Comparison of ENCODE assay signal across 15 mouse cellular contexts in genomic region chr6:136898222-136898621, GRCm38 (mm10). TPM values are rescaled to one million over a fixed set of nuclear protein-coding genes. Genes with fewer than 3 reads are reported as not detected.
DNase-seq lines count a peak whose midpoint lies in the region; ATAC-seq lines count a peak whose summit lies in the region.
"Had no signal": no experiment of that assay in that cellular context is flagged by ENCODE, and none has a peak within 500 bp of the region (broad histone marks: within the 10 kb centered on the region; RNA-seq: fewer than 3 reads in every experiment).

No protein-coding gene starts in this region.

- peak; percentile 61; the same call in 1 of the 2 replicates for ATAC-seq in heart, embryonic 14.5 days (ENCODE audit: insufficient number of reproducible peaks, insufficient read depth, low FRiP score, low read depth)
- ATAC-seq in neural tube, embryonic 15.5 days (ENCODE audit: low FRiP score) = no peak

- no peaks in the 10 kb centered on the region for H3K36me3 ChIP-seq in heart, embryonic 14.5 days (ENCODE audit: control insufficient read depth, insufficient read depth, low read length)
- no peaks in the 10 kb centered on the region for H3K36me3 ChIP-seq in neural tube, embryonic 15.5 days
- H3K36me3 ChIP-seq: limb, embryonic 13.5 days; midbrain, embryonic 12.5 days had no signal

- peak; percentile 27 for DNase-seq in urinary bladder, postnatal 14 days (ENCODE audit: low spot score)
- no peak for DNase-seq in urinary bladder, postnatal 4 days (ENCODE audit: low spot score in 2 of 2)
- DNase-seq in lung, postnatal 10 days = peak; percentile 88
- DNase-seq in c-Kit-positive CD71-positive TER-119-positive erythroid progenitor cells, embryonic 14.5 days (ENCODE audit: low spot score) = no peak
- DNase-seq in gastrocnemius, postnatal 14 days = no peak
- DNase-seq: cerebellum, adult 9-10 months had no signal

- peak overlapping the region; percentile 3 to 46; a peak in 2 of 4 replicates for H3K27ac ChIP-seq in heart, embryonic 14.5 days (replicated peaks in 1 of 2; ENCODE audit: control insufficient read depth in 1 of 2, insufficient read depth in 1 of 2, low read depth in 2 of 2, low read length in 2 of 2)
- no peak overlapping the region for H3K27ac ChIP-seq in neural tube, embryonic 15.5 days (replicated peaks)
- H3K27ac ChIP-seq: layer of hippocampus, adult 2 months; limb, embryonic 13.5 days; midbrain, embryonic 12.5 days had no signal

- no peak overlapping the region for H3K4me2 ChIP-seq in heart, embryonic 14.5 days (ENCODE audit: low read length)
- H3K4me2 ChIP-seq in neural tube, embryonic 15.5 days = no peak overlapping the region
- H3K4me2 ChIP-seq: limb, embryonic 13.5 days; midbrain, embryonic 12.5 days had no signal

- intact Hi-C loops in gastrocnemius, postnatal 14 days (cut with DNase I; ENCODE audit: low total_unique reads) = no loop called here

- H3K9ac ChIP-seq in heart, embryonic 14.5 days (ENCODE audit: low read length) = no peak overlapping the region
- H3K9ac ChIP-seq in neural tube, embryonic 15.5 days (replicated peaks) = no peak overlapping the region
- H3K9ac ChIP-seq: limb, embryonic 13.5 days; midbrain, embryonic 12.5 days had no signal

- 11% methylated on average over 4 of the region's 4 CpGs for WGBS in heart, embryonic 14.5 days
- 70% methylated on average over 4 of the region's 4 CpGs for WGBS in neural tube, embryonic 15.5 days

- no peak overlapping the region for H3K4me3 ChIP-seq in heart, embryonic 14.5 days (ENCODE audit: control insufficient read depth in 1 of 2, insufficient read depth in 1 of 2, low read depth in 1 of 2, low read length in 2 of 2)
- H3K4me3 ChIP-seq in neural tube, embryonic 15.5 days (replicated peaks) = no peak overlapping the region
- H3K4me3 ChIP-seq: layer of hippocampus, adult 2 months; limb, embryonic 13.5 days; midbrain, embryonic 12.5 days had no signal

- no peaks in the 10 kb centered on the region for H3K9me3 ChIP-seq in heart, embryonic 14.5 days (ENCODE audit: control insufficient read depth, low read length)
- H3K9me3 ChIP-seq in neural tube, embryonic 15.5 days (replicated peaks) = no peaks in the 10 kb centered on the region
- H3K9me3 ChIP-seq: limb, embryonic 13.5 days; midbrain, embryonic 12.5 days had no signal

- H3K4me1 ChIP-seq in heart, embryonic 14.5 days (ENCODE audit: control insufficient read depth in 2 of 2, insufficient read depth in 2 of 2, low read length in 2 of 2) = peaks cover 7 to 8% of the 10 kb centered on the region in 2 experiments
- H3K4me1 ChIP-seq in neural tube, embryonic 15.5 days = no peaks in the 10 kb centered on the region
- H3K4me1 ChIP-seq: midbrain, embryonic 12.5 days had no signal

- H3K27me3 ChIP-seq in heart, embryonic 14.5 days (ENCODE audit: control insufficient read depth, insufficient read depth, low read length) = no peaks in the 10 kb centered on the region
- H3K27me3 ChIP-seq in neural tube, embryonic 15.5 days (replicated peaks) = no peaks in the 10 kb centered on the region
- H3K27me3 ChIP-seq: limb, embryonic 13.5 days; midbrain, embryonic 12.5 days had no signal

RNA-seq across cellular contexts. Expression of gene Mgp, which starts 22.6 kb away (rescaled TPM):
- polyA plus RNA-seq in heart, embryonic 14.5 days (2014; fragmentation: Nextera tagmentation; extraction: Ambion mirVana) = 457 and 563 TPM in 2 replicates
- polyA plus RNA-seq in neural tube, embryonic 15.5 days (2015; fragmentation: Nextera tagmentation; extraction: Ambion mirVana) = 28.4 and 40.1 TPM in 2 replicates
- total RNA-seq in gastrocnemius, postnatal 14 days (2021) = 100 to 1,000 TPM; 166 to 195 TPM

RNA-seq across cellular contexts. Expression of gene Erp27, which starts 23.8 kb away (rescaled TPM):
- 0.93 and 1.7 TPM in 2 replicates for polyA plus RNA-seq in heart, embryonic 14.5 days (2014; fragmentation: Nextera tagmentation; extraction: Ambion mirVana)
- polyA plus RNA-seq in neural tube, embryonic 15.5 days (2015; fragmentation: Nextera tagmentation; extraction: Ambion mirVana) = 0.82 TPM in 1 of 2 replicates, not detected in the other
- not detected for total RNA-seq in gastrocnemius, postnatal 14 days (2021)
- total RNA-seq: adrenal gland, adult 18-20 months; heart, postnatal 36 days had no signal
- polyA plus RNA-seq: forebrain, embryonic 11.5 days; midbrain, embryonic 12.5 days; neural tube, embryonic 14.5 days had no signal

RNA-seq across cellular contexts. Expression of gene Pde6h, which starts 25.4 kb away (rescaled TPM):
- polyA plus RNA-seq in heart, embryonic 14.5 days (2014; fragmentation: Nextera tagmentation; extraction: Ambion mirVana) = 0.23 TPM in 1 of 2 replicates, not detected in the other
- 0.33 TPM in 1 of 2 replicates, not detected in the other for polyA plus RNA-seq in neural tube, embryonic 15.5 days (2015; fragmentation: Nextera tagmentation; extraction: Ambion mirVana)
- total RNA-seq in gastrocnemius, postnatal 14 days (2021) = not detected
- total RNA-seq: adrenal gland, adult 18-20 months; heart, postnatal 36 days had no signal
- polyA plus RNA-seq: forebrain, embryonic 11.5 days; midbrain, embryonic 12.5 days; neural tube, embryonic 14.5 days had no signal

RNA-seq across cellular contexts. Expression of gene Art4, which starts 40.7 kb away (rescaled TPM):
- 9.5 and 11.2 TPM in 2 replicates for polyA plus RNA-seq in heart, embryonic 14.5 days (2014; fragmentation: Nextera tagmentation; extraction: Ambion mirVana)
- polyA plus RNA-seq in neural tube, embryonic 15.5 days (2015; fragmentation: Nextera tagmentation; extraction: Ambion mirVana) = 0.23 and 2.3 TPM in 2 replicates
- total RNA-seq in gastrocnemius, postnatal 14 days (2021) = under 1 TPM; 0.38 to 0.84 TPM
- total RNA-seq: layer of hippocampus, adult 2 months had no signal
- polyA plus RNA-seq: neural tube, embryonic 14.5 days had no signal

RNA-seq across cellular contexts. Expression of gene Arhgdib, which starts 43.5 kb away (rescaled TPM):
- polyA plus RNA-seq in heart, embryonic 14.5 days (2014; fragmentation: Nextera tagmentation; extraction: Ambion mirVana) = 86.1 and 88.6 TPM in 2 replicates
- 13.8 and 95.4 TPM in 2 replicates for polyA plus RNA-seq in neural tube, embryonic 15.5 days (2015; fragmentation: Nextera tagmentation; extraction: Ambion mirVana)
- 10 to 100 TPM; 15.2 to 15.3 TPM for total RNA-seq in gastrocnemius, postnatal 14 days (2021)

Comparison
In these comparisons a context has a peak if more than half of its experiments do, and no peak if none do; other contexts are left out.
1. DNase-seq: peak in urinary bladder, postnatal 14 days (single experiment) and lung, postnatal 10 days (single experiment); none in urinary bladder, postnatal 4 days (0 of 2), c-Kit-positive CD71-positive TER-119-positive erythroid progenitor cells, embryonic 14.5 days (single experiment) and gastrocnemius, postnatal 14 days (single experiment).
2. RNA of gene Mgp, which starts 22.6 kb away (polyA plus RNA-seq): 457 to 563 TPM in heart, embryonic 14.5 days; 28.4 to 40.1 TPM in neural tube, embryonic 15.5 days; every median in the first group is over 10 times any median in the second.